Mouse (Mus musculus) granulocyte monocyte progenitor cell, adult 5-6 weeks (primary cell): Measurements from ENCODE around the gene Arhgef25. TPM values are rescaled to one million over a fixed set of nuclear protein-coding genes. Genes with fewer than 3 reads are reported as not detected.
A peak's percentile ranks its signal among the peaks of the same experiment; 100 is the strongest.

Experiments
- ATAC-seq: replicated peaks from 2 replicates; pipeline ENCODE4 v1.8.0; 2016; ENCODE audit warnings: mild to moderate bottlenecking, moderate TSS enrichment, inconsistent platforms; ENCODE audit not compliant: poor library complexity, severe bottlenecking
- total RNA-seq, 2 experiments: library from RNA; stranded (forward) in 1 of 2; stranded (reverse) in 1 of 2; fragments of 200-712, 200-1000 nt in 1 of 2; fragments of >200 nt in 1 of 2; fragmentation: Nextera tagmentation in 1 of 2; gene quantifications; 2 replicates each; pipeline ENCODE4 v1.2.3; 2014 to 2017

Gene Arhgef25
- total RNA-seq (2014; fragmentation: Nextera tagmentation) = 3.2 TPM in 1 of 2 replicates, not detected in the other
- total RNA-seq (2017) = 0.15 and 0.95 TPM in 2 replicates

GRCm38 (mm10) chr10:127189651-127190381 is at the start of gene Arhgef25:
Gene Arhgef25 (minus strand): TSS chr10:127190083.
- ATAC-seq = peak; percentile 21

- no peak for ATAC-seq
Measured at GRCm38 (mm10) chr10:127238241-127238824, 48.5 kb upstream of the Arhgef25 start.

GRCm38 (mm10) chr10:127236541-127236940 is 46.7 kb upstream of the Arhgef25 start:
- no peak for ATAC-seq

GRCm38 (mm10) chr10:127233141-127233540 is 43.3 kb upstream of the Arhgef25 start:
- ATAC-seq = no peak

- ATAC-seq = no peak
Measured at GRCm38 (mm10) chr10:127231741-127232140, 41.9 kb upstream of the Arhgef25 start.

- peak; percentile 58 for ATAC-seq
Measured at GRCm38 (mm10) chr10:127230693-127231092, 40.8 kb upstream of the Arhgef25 start.

- ATAC-seq = peak; percentile 26; the same call in 1 of the 2 replicates
Measured at GRCm38 (mm10) chr10:127228897-127229296, 39.0 kb upstream of the Arhgef25 start.

- ATAC-seq = peak; percentile 39
Measured at GRCm38 (mm10) chr10:127227163-127227562, 37.3 kb upstream of the Arhgef25 start.

GRCm38 (mm10) chr10:127226318-127226895 is 36.5 kb upstream of the Arhgef25 start:
- ATAC-seq = no peak

GRCm38 (mm10) chr10:127225732-127226131 is 35.8 kb upstream of the Arhgef25 start:
- peak; percentile 53 for ATAC-seq

- ATAC-seq = no peak
Measured at GRCm38 (mm10) chr10:127225213-127225612, 35.3 kb upstream of the Arhgef25 start.

- ATAC-seq = no peak
Measured at GRCm38 (mm10) chr10:127218339-127218738, 28.5 kb upstream of the Arhgef25 start.

GRCm38 (mm10) chr10:127217177-127217576 is 27.3 kb upstream of the Arhgef25 start:
- peak; percentile 66 for ATAC-seq

- ATAC-seq = no peak
Measured at GRCm38 (mm10) chr10:127216456-127216855, 26.6 kb upstream of the Arhgef25 start.

GRCm38 (mm10) chr10:127214422-127214803 is 24.5 kb upstream of the Arhgef25 start:
- ATAC-seq = no peak

- ATAC-seq = no peak
Measured at GRCm38 (mm10) chr10:127213704-127214421, 24.0 kb upstream of the Arhgef25 start.

GRCm38 (mm10) chr10:127213272-127213671 is 23.4 kb upstream of the Arhgef25 start:
- ATAC-seq = no peak

GRCm38 (mm10) chr10:127211414-127211854 is 21.6 kb upstream of the Arhgef25 start, which contains the start of gene Pip4k2c:
Gene Pip4k2c (minus strand): TSS chr10:127211585.
- ATAC-seq = peak; percentile 91

- peak; percentile 51 for ATAC-seq
Measured at GRCm38 (mm10) chr10:127210961-127211405, 21.1 kb upstream of the Arhgef25 start.

- ATAC-seq = no peak
Measured at GRCm38 (mm10) chr10:127209928-127210570, 20.2 kb upstream of the Arhgef25 start.
